Mouse (Mus musculus): ENCODE data around the gene Znhit6. TPM values are rescaled to one million over a fixed set of nuclear protein-coding genes. Genes with fewer than 3 reads are reported as not detected.

Znhit6 gene
- total and polyA plus RNA-seq, 3 experiments = 54.4 to 188 (median 58.6) TPM

GRCm38 (mm10) chr3:145634002-145634710 is 58.2 kb downstream of the Znhit6 start:
- Histone ChIP-seq H3K27me3 (replicated peaks) (no peaks in the 10 kb centered on the region), H3K4me1 (ENCODE audit: control insufficient read depth in 1 of 2, insufficient read depth in 2 of 2) (peaks cover 7 to 16% of the 10 kb centered on the region in 2 experiments), H3K9me3 (replicated peaks; ENCODE audit: low read length) (peaks cover 6% of the 10 kb centered on the region), H3K36me3 (replicated peaks in 1 of 2; ENCODE audit: control insufficient read depth in 1 of 2, insufficient read depth in 1 of 2, low read length in 1 of 2) (no peaks in the 10 kb centered on the region), H3K27ac (ENCODE audit: insufficient read depth, low read depth) (no peak overlapping the region), H3K79me2 (replicated peaks; ENCODE audit: control insufficient read depth, extremely low read depth, insufficient read depth, poor library complexity, severe bottlenecking) (no peaks in the 10 kb centered on the region), H3K9ac (ENCODE audit: insufficient read depth, low read depth) (no peak overlapping the region), H3K4me3 (replicated peaks in 1 of 3; ENCODE audit: low read depth in 2 of 3, low read length in 2 of 3, poor library complexity in 1 of 3) (no peak overlapping the region), H3K4me2 (ENCODE audit: insufficient read depth, low read depth, poor library complexity, severe bottlenecking) (no peak overlapping the region)
- no peak for TF ChIP-seq MEF2A (IDR thresholded peaks at IDR 0.05; ENCODE audit: borderline replicate concordance, low read depth, low read length)
- TF ChIP-seq MAX (IDR thresholded peaks at IDR 0.05; ENCODE audit: low read length) = no peak
- TF ChIP-seq HCFC1 (IDR thresholded peaks at IDR 0.05; ENCODE audit: low read depth, low read length) = no peak
- no peak for TF ChIP-seq NRF1 (IDR thresholded peaks at IDR 0.05; ENCODE audit: low read depth, low read length)
- no peak for TF ChIP-seq PAX5 (IDR thresholded peaks at IDR 0.05; ENCODE audit: low read length)
- TF ChIP-seq ELF1 (IDR thresholded peaks at IDR 0.05; ENCODE audit: low read depth, low read length) = no peak
- no peak for TF ChIP-seq E2F4 (IDR thresholded peaks at IDR 0.05; ENCODE audit: insufficient replicate concordance, low read depth, low read length)
- dilution Hi-C loops (cut with MboI; ENCODE audit: extremely low pct_ligation_motif_present, extremely low pct_unique_long_range_greater_than_20kb, low sequenced_read_pairs) (no loop called here), in situ Hi-C loops (cut with MboI; ENCODE audit: low pct_ligation_motif_present, low pct_unique_long_range_greater_than_20kb, low sequenced_read_pairs) (no loop called here)
- no peak for DNase-seq (ENCODE audit: extremely low read depth)

DNA sequence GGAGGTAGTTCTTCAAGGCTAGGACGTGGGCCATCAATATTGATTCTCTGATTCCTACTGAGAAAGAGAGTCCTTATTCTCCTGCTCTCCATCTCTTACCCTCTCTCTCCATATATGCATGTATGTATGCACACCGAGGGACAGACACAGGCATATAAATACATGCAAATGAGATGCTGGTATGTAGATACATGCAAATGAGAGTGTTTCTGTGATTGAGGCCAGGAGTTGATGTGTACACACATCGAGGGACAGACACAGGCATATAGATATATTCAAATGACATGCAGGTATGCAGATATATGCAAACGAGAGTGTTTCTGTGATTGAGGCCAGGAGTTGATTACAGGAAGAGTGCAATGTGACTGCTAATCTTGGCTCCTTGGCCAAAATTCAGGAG is 64.2 kb downstream of the Znhit6 start:
- dilution Hi-C loops (cut with MboI; ENCODE audit: extremely low pct_ligation_motif_present, extremely low pct_unique_long_range_greater_than_20kb, low sequenced_read_pairs) = no loop called here
- Histone ChIP-seq H3K27me3 (replicated peaks) (no peaks in the 10 kb centered on the region), H3K9ac (ENCODE audit: insufficient read depth, low read depth) (no peak overlapping the region), H3K36me3 (replicated peaks in 1 of 2; ENCODE audit: control insufficient read depth in 1 of 2, insufficient read depth in 1 of 2, low read length in 1 of 2) (no peaks in the 10 kb centered on the region), H3K4me2 (ENCODE audit: insufficient read depth, low read depth, poor library complexity, severe bottlenecking) (no peak overlapping the region), H3K9me3 (replicated peaks; ENCODE audit: low read length) (no peaks in the 10 kb centered on the region), H3K79me2 (replicated peaks; ENCODE audit: control insufficient read depth, extremely low read depth, insufficient read depth, poor library complexity, severe bottlenecking) (no peaks in the 10 kb centered on the region), H3K4me3 (replicated peaks in 1 of 3; ENCODE audit: low read depth in 2 of 3, low read length in 2 of 3, poor library complexity in 1 of 3) (no peak overlapping the region), H3K4me1 (ENCODE audit: control insufficient read depth in 1 of 2, insufficient read depth in 2 of 2) (peaks cover 15 to 36% of the 10 kb centered on the region in 2 experiments), H3K27ac (ENCODE audit: insufficient read depth, low read depth) (no peak overlapping the region)
- no peak for TF ChIP-seq KAT2A (IDR thresholded peaks at IDR 0.05; ENCODE audit: insufficient replicate concordance, low read length)
- TF ChIP-seq USF1 (IDR thresholded peaks at IDR 0.05; ENCODE audit: low read depth, low read length) = no peak
- no peak for TF ChIP-seq NRF1 (IDR thresholded peaks at IDR 0.05; ENCODE audit: low read depth, low read length)
- no peak for TF ChIP-seq ZNF384 (IDR thresholded peaks at IDR 0.05; ENCODE audit: low read depth, low read length)
- TF ChIP-seq CHD1 (IDR thresholded peaks at IDR 0.05; ENCODE audit: low read depth, low read length) = no peak
- no peak for TF ChIP-seq GABPA (IDR thresholded peaks at IDR 0.05; ENCODE audit: insufficient replicate concordance, low read depth, low read length)
- no peak for TF ChIP-seq ZMIZ1 (IDR thresholded peaks at IDR 0.05; ENCODE audit: low read depth, low read length)
- in situ Hi-C loops (cut with MboI; ENCODE audit: low pct_ligation_motif_present, low pct_unique_long_range_greater_than_20kb, low sequenced_read_pairs) = no loop called here
- no peak for DNase-seq (ENCODE audit: extremely low read depth)
